Mouse (Mus musculus): ENCODE data around the gene Sept6.

Gene Sept6

DNA sequence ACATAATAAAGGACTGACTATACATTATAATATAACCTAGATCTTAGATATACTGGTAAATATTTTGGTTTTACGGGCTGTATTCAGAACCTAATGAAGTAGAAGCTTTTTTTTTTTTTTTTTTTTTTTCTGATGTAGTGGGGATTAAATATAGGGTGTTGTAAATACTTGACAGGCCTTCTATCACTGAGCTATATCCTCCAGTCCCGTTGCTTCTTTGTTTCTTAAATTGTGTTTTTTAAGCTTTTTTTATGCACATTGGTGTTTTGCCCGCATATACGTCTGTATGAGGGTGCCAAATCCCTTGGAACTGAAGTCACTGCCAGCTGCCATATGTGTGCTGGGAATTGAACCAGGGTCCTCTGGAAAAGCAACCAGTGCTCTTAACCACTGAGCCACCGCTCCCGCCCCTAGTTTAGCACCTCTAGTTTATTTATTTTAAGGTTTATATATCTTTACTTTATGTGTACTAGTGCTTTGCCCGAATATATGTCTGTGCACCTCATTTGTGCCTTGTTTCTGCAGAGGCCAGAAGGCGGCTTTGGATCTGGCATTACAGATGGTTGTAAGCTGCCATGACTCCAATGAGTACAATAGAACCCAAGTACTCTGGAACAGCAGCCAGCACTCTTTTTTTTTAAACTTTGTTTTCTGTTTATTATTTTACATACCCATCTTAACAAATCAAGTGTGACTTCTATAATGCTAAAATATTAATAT lies 126.8 kb downstream of the Sept6 start:
- DNase-seq (ENCODE audit: low spot score in 2 of 2) = no peak

DNA sequence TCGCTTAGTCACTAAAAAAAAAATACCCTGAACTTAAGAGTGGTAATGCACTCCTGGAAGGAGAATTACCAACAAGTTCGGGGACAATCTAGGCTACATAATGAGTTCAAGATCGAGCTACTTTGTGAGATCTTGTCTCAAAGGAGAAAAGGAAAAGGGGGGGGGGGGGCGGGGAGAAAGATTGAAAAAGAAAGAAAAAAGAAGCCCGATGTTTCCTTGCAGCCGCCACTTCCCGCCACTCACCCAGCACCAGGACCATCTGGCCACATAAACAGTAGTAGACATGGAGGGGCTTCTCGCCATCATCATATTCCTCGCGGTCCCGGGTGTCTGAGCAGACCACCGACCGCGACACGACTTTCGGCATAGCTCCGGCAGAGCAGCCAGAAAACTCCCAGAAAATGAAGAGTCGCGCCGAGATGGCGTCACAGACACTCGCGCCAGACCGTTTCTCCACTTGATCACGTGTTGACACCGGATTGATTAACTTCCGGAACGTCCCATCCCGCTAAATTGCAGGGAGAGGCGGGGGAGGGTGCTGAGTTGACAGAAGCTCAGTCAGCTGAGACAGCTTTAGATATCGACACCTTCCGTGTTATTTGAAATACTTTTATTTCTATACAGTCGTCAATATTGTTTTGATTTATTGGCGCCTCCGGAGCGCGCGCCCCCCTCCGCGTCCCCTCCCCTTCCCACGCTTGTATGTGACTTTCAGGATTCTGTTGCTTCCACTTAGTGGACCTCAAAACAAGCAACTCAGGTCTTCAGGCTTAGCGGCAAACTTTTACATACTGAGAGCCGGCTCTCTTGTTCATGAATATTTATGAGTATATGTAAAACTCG lies 127.6 kb downstream of the Sept6 start:
- peak; percentile 49 to 70 for DNase-seq (ENCODE audit: low spot score in 2 of 2)
